Mouse (Mus musculus) brown adipose tissue, adult 24 weeks (tissue): ENCODE results near the gene Adamts14. TPM values are rescaled to one million over a fixed set of nuclear protein-coding genes. Genes with fewer than 3 reads are reported as not detected.

Experiments used
- H3K27ac ChIP-seq: fragments of 200-500 bp; replicated peaks from 2 replicates; pipeline ENCODE4 v1.5.1; 2012; ENCODE audit warnings: low read depth, mild to moderate bottlenecking, low read length
- H3K4me1 ChIP-seq: fragments of 200-500 bp; 2 replicates; pipeline ENCODE4 v1.6.1; 2012; ENCODE audit warnings: low read length, mixed read lengths; ENCODE audit not compliant: control insufficient read depth, insufficient read depth, insufficient read length
- H3K4me3 ChIP-seq: fragments of 200-500 bp; 2 replicates; pipeline ENCODE4 v1.5.1; 2012; ENCODE audit warnings: low read depth, mild to moderate bottlenecking, low read length, moderate library complexity; ENCODE audit not compliant: insufficient read depth
- polyA plus RNA-seq: library from polyadenylated mRNA; stranded (reverse); fragments of >200 nt; gene quantifications from 2 replicates; pipeline ENCODE4 v1.2.4, GENCODE M21; 2012; ENCODE audit not compliant: missing spikeins, insufficient read depth, insufficient read length

Gene Adamts14
- polyA plus RNA-seq, 1 experiment = 0.20 TPM

DNA sequence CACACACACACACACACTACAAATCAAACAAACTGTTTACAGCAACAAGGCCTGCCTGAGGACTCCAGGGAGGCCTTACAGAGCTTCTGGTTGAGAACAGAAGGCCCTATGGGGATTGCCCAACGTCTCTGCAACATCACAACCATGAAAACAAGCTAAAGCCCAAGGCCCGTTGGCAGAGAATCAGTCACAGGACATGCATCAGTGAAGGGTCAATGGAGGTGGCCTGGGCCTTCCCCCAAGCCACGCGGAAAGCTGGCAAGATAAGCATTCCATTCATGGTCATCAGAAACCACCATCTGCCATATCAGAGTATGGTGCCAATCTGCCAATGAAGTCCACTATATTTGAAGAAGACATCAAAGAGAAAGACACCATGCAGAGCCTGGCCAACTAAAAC, 112.6 kb downstream of the Adamts14 start:
- H3K27ac ChIP-seq = peak overlapping the region; percentile 81
- no peak overlapping the region for H3K4me3 ChIP-seq
- H3K4me1 ChIP-seq = peaks cover 16% of the 10 kb centered on the region

DNA sequence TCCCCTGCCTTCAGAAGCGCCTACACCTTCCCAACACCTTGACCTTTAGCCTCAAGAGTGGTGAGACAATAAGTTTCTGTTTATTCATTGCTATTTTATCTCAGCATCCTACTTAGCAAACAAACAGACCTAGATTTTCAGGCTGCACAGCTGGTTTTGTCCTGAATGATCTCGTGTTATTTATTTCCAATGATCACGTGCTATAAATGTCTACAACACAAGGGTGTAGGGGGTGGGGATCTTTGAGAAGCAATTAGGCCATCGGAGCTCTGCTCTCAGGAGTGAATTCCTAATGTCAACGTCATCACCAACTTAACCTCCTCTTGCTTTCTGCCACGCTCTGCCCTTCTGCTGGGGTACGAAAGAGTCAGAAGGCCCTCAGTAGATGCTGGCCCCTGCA, 113.1 kb downstream of the Adamts14 start:
- Histone ChIP-seq H3K4me3 (no peak overlapping the region), H3K4me1 (peaks cover 16% of the 10 kb centered on the region), H3K27ac (peak overlapping the region; percentile 52)

DNA sequence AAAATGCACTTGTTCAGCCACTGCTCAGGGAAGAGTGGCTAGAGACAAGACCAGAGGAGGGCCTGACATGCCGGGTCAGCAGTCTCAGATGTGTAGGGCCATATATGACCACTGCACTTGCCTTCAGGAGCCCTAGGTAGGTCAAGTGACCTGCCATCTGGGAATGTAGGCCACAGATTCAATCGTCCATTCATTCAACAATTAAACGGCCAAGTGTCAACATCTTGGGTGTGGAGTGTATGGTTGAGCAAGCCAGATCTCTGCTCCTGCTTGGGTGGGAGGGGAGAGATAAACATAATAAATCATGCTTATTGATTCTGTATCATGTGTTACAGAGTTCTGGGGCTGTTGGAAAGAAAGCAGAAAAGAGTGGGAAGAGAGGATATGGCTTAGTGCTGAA, 114.6 kb downstream of the Adamts14 start:
- Histone ChIP-seq H3K27ac (peak overlapping the region; percentile 76), H3K4me3 (no peak overlapping the region), H3K4me1 (peaks cover 16% of the 10 kb centered on the region)

DNA sequence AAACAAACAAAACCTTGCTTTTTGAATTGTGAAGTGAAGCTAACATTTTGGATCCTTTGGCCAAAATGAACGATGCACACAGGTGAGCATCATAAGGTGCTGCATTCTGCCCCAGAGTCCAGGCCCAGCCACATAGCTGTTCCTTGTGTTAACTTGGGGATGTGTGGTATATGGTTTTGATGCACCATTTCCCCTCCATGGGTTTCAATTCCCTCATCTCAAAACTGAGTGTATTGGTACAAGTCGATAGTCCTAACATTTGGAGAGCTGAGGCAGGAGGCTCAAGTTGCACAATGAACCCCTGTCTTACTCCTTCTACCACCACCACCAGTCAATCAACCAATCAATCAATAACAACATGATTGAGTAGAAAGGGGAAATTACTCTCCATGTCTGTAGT, 116.8 kb downstream of the Adamts14 start:
- no peak overlapping the region for H3K27ac ChIP-seq
- peaks cover 10% of the 10 kb centered on the region for H3K4me1 ChIP-seq
- H3K4me3 ChIP-seq = no peak overlapping the region

DNA sequence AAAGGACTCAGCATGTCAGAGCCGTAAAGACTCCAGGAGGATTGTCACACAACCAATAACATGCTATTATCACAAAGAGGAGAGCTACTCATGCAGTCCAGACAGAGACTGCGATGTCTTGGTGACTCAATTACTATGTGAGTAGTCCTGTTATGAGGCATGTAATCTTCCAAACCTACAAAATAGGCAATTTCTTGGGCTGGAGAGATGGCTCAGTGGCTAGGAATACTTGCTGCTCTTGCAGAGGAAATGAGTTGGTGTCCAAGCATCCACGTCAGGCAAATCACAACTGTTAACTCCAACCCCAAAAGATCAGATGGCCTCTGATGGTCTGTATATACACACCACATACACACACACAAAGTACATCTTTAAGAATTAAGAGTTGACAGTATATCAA, 117.6 kb downstream of the Adamts14 start:
- H3K27ac ChIP-seq = no peak overlapping the region
- no peak overlapping the region for H3K4me3 ChIP-seq
- H3K4me1 ChIP-seq = 0 out of 2 replicates have a peak, but pooled peaks cover 6% of the 10 kb centered on the region

DNA sequence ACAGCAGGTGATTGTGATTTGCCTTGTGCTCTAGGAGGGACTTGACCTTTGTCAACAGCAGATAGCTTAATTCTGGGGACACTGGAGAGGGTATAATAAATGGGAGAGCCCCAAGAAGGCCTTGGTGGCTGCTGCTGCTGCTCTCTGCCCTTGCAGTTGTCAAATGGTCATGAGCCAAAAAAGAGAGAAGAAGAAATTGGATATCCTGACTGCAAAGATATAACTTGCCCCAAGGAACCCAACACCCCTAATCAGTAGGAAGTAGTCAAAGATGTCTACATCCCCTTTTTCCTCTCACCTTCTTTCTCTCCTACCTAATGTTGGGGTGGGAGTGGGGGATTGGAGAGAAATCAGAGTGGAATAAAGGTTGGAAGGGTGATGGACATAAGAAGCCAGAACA, 121.1 kb downstream of the Adamts14 start:
- Histone ChIP-seq H3K27ac (no peak overlapping the region), H3K4me3 (no peak overlapping the region), H3K4me1 (no peaks in the 10 kb centered on the region)

DNA sequence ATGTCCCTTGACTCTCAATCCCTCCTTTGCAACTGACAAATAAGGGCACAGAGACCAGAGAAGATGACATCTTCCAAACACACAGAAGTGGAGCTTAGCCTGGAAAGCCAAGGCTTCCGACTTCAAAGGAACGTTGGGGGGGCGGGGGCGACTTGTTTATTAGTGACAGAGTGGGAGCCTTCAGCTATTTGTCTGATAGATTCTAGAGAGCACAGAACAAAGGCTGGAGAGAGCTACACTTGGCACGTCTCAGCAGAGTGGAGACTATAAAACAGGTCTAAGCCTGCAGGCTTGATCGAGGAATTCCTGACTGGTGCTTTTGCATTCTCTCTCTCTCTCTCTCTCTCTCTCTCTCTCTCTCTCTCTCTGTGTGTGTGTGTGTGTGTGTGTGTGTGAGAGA, 122.6 kb downstream of the Adamts14 start:
- Histone ChIP-seq H3K27ac (no peak overlapping the region), H3K4me1 (no peaks in the 10 kb centered on the region), H3K4me3 (no peak overlapping the region)

DNA sequence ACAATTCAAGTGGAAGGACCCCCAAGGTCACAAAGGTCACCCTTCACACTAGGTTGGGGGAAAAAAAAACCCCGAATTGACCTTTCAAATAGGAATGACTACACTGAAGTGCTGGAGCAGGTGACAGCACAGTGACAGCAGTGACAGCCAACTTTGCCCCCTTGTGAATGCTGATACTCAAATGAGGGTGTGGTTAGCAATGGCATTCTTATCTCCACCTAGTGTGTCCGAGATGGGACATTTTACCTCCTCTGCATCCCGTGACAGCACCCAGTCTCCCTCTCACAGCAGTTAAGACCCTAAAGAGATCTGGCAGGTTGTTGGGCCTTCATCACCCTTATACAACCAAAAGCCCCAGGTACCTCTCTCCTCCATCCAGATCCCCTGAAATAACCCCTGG, 123.8 kb downstream of the Adamts14 start:
- Histone ChIP-seq H3K4me1 (no peaks in the 10 kb centered on the region), H3K4me3 (no peak overlapping the region), H3K27ac (no peak overlapping the region)

DNA sequence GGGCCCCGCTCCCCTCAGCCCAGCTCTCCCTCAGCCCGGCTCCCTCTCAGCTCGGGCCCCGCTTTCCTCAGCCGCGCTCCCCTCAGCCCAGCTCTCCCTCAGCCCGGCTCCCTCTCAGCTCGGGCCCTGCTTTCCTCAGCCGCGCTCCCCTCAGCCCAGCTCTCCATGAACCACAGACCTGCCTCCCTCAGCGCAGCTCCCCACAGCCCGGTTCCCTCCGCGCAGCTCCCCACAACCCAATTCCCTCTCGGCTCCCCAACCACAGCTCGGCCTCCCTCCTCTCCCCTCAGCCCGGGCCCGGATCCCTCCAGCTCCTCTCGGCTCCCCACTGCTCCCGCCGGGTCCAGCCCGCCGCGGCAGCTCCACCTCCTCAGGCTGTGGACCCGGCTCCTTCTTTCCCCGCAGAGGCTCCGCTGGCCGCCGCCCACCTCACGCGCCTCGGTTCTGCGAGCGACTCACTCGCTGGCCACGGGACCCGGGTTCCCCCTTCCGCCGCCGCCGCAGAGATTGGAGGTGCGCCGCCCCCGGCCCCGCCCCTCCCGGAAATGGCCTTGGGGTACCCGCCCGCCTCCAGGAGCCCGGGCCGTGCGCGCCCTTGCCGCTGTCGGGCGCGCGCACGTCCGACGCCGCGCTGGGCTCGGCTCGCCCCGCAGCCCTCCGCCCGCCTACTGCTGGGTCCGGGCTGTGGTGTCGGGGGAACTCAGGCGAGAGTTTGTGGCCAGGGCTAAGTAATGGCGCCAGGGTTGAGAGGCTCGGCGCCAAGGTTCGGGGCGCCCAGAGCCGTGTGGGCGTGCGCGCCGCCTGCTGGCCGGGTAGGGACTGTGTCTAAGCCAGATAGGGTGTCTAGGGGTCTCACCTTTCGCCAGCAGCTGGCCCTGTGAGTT, 125.8 kb downstream of the Adamts14 start, which contains the start of gene Sgpl1:
Sgpl1 (minus strand) TSS at position 547 of the 884 bp plus-strand sequence.
- Histone ChIP-seq H3K4me3 (peak within 1 kb of the TSS; percentile 95), H3K4me1 (no peaks in the 10 kb centered on the region), H3K27ac (peak within 1 kb of the TSS; percentile 87)

Other genes starting within 250 kb of the Adamts14 start
- 2.5 and 3.1 TPM in 2 replicates for gene Pcbd1, start 184.1 kb downstream of the Adamts14 start, polyA plus RNA-seq
- 43.9 and 46.2 TPM in 2 replicates for gene Sgpl1, start 125.7 kb downstream of the Adamts14 start, polyA plus RNA-seq
- not detected in 2 replicates for gene Tbata, start 101.5 kb downstream of the Adamts14 start, polyA plus RNA-seq
- gene Prf1, start 24.4 kb upstream of the Adamts14 start, polyA plus RNA-seq = not detected in 2 replicates
- 22.9 and 31.9 TPM in 2 replicates for gene Pald1, start 110.1 kb upstream of the Adamts14 start, polyA plus RNA-seq
- not detected in 2 replicates for gene Nodal, start 144.5 kb upstream of the Adamts14 start, polyA plus RNA-seq
- 81.2 and 120 TPM in 2 replicates for gene Eif4ebp2, start 179.2 kb upstream of the Adamts14 start, polyA plus RNA-seq
- gene Lrrc20, start 202.4 kb upstream of the Adamts14 start, polyA plus RNA-seq = 9.1 and 11.6 TPM in 2 replicates